Mouse (Mus musculus) hindbrain, embryonic 13.5 days (tissue): Measurements from ENCODE around the gene Gm10719. TPM values are rescaled to one million over a fixed set of nuclear protein-coding genes. Genes with fewer than 3 reads are reported as not detected.
"Not testable (repeated sequence)": the region's sequence is repeated elsewhere in the genome, so short reads cannot be mapped to it uniquely, and the experiment has no call there.

ENCODE experiments used
- ATAC-seq: fragments of 200-750 bp; cut with Nextera tagmentation; 2 replicates; pipeline ENCODE4 v1.8.0; 2017; ENCODE audit warnings: moderate TSS enrichment; ENCODE audit not compliant: low FRiP score
- H3K27ac ChIP-seq: fragments of 300-500 bp; sonication (generic); 2 replicates; pipeline ENCODE4 v1.5.1; 2015; ENCODE audit warnings: inconsistent platforms, mild to moderate bottlenecking, moderate library complexity
- H3K27me3 ChIP-seq: fragments of 300-500 bp; sonication (generic); 2 replicates; pipeline ENCODE4 v1.6.1; 2015; ENCODE audit warnings: mild to moderate bottlenecking, inconsistent platforms
- H3K36me3 ChIP-seq: fragments of 300-500 bp; sonication (generic); 2 replicates; pipeline ENCODE4 v1.6.1; 2015; ENCODE audit warnings: mild to moderate bottlenecking, inconsistent platforms
- H3K4me1 ChIP-seq: fragments of 300-500 bp; sonication (generic); replicated peaks from 2 replicates; pipeline ENCODE4 v1.6.1; 2015; ENCODE audit warnings: inconsistent platforms
- H3K4me2 ChIP-seq: fragments of 300-500 bp; sonication (generic); 2 replicates; pipeline ENCODE4 v1.6.1; 2015; ENCODE audit warnings: inconsistent platforms, mild to moderate bottlenecking, moderate library complexity
- H3K4me3 ChIP-seq: fragments of 300-500 bp; sonication (generic); 2 replicates; pipeline ENCODE4 v1.5.1; 2015; ENCODE audit warnings: mild to moderate bottlenecking, inconsistent platforms
- H3K9ac ChIP-seq: fragments of 300-500 bp; sonication (generic); 2 replicates; pipeline ENCODE4 v1.6.1; 2015; ENCODE audit warnings: mild to moderate bottlenecking, inconsistent platforms
- H3K9me3 ChIP-seq: fragments of 300-500 bp; sonication (generic); 2 replicates; pipeline ENCODE4 v1.6.1; 2016; ENCODE audit warnings: inconsistent platforms
- WGBS: fragments of 180-500 bp; shearing (Covaris S2); methylation state at CpG from one replicate; pipeline ENCODE4 v1.1.7; 2015; 5-methylcytosine and 5-hydroxymethylcytosine counted together
- polyA plus RNA-seq: library from polyadenylated mRNA; unstranded; fragments of >200 nt; fragmentation: Nextera tagmentation; extraction: Ambion mirVana; gene quantifications from 2 replicates; pipeline ENCODE4 v1.2.1, GENCODE M21; 2015

Gm10719 gene
- polyA plus RNA-seq: 0.75 and 0.81 TPM in 2 replicates

GRCm38 (mm10) chr9:3017108-3017507 is at the start of gene Gm10719:
Gm10719 (plus strand) TSS chr9:3017408.
- H3K9ac ChIP-seq, H3K27me3 ChIP-seq, H3K4me1 ChIP-seq, H3K4me2 ChIP-seq, H3K36me3 ChIP-seq, ATAC-seq, H3K27ac ChIP-seq, H3K4me3 ChIP-seq, H3K9me3 ChIP-seq: not testable (repeated sequence)
- WGBS: 63% methylated on average over 2 of the region's 9 CpGs

GRCm38 (mm10) chr9:3000445-3000972 is 16.7 kb upstream of the Gm10719 start, which contains the start of gene Gm10722:
Gm10722 (plus strand) TSS chr9:3000922.
- not testable (repeated sequence) for H3K4me2 ChIP-seq, H3K4me3 ChIP-seq, H3K27ac ChIP-seq, H3K27me3 ChIP-seq, ATAC-seq, H3K4me1 ChIP-seq, H3K9ac ChIP-seq, H3K36me3 ChIP-seq, H3K9me3 ChIP-seq
- WGBS: 72% methylated on average over 12 of the region's 12 CpGs

- H3K4me2 ChIP-seq, ATAC-seq, H3K27me3 ChIP-seq, H3K4me1 ChIP-seq, H3K9ac ChIP-seq, H3K36me3 ChIP-seq, H3K27ac ChIP-seq, H3K9me3 ChIP-seq, H3K4me3 ChIP-seq: not testable (repeated sequence)
- 66% methylated on average over 8 of the region's 8 CpGs for WGBS
These were observed 16.2 kb upstream of the Gm10719 start for GRCm38 (mm10) chr9:3001006-3001405.

- H3K4me2 ChIP-seq: not testable (repeated sequence)
These were observed 15.1 kb upstream of the Gm10719 start for GRCm38 (mm10) chr9:3001948-3002659.

GRCm38 (mm10) chr9:3002794-3003396 is 14.3 kb upstream of the Gm10719 start, which contains the start of gene Gm11168:
Gm11168 (plus strand) TSS chr9:3003346.
- 75% methylated on average over 6 of the region's 14 CpGs for WGBS
- H3K4me2 ChIP-seq: not testable (repeated sequence)

More at GRCm38 (mm10) chr9:3001948-3002659, 15.1 kb upstream of the Gm10719 start:
- H3K4me3 ChIP-seq, H3K4me1 ChIP-seq, H3K9me3 ChIP-seq, H3K27me3 ChIP-seq, H3K27ac ChIP-seq, H3K36me3 ChIP-seq, H3K9ac ChIP-seq: not testable (repeated sequence)
- peak; percentile 85 for ATAC-seq
- 71% methylated on average over 9 of the region's 11 CpGs for WGBS

GRCm38 (mm10) chr9:3006179-3006578 is 11.0 kb upstream of the Gm10719 start:
- 82% methylated on average over 1 of the region's 5 CpGs for WGBS
- not testable (repeated sequence) for H3K36me3 ChIP-seq
- peaks cover 12% of the 10 kb centered on the region for H3K9me3 ChIP-seq

More at GRCm38 (mm10) chr9:3002794-3003396, 14.3 kb upstream of the Gm10719 start, which contains the start of gene Gm11168:
- H3K27me3 ChIP-seq, H3K36me3 ChIP-seq, H3K4me3 ChIP-seq, H3K27ac ChIP-seq, H3K4me1 ChIP-seq, ATAC-seq, H3K9ac ChIP-seq: not testable (repeated sequence)
- peaks cover 12% of the 10 kb centered on the region for H3K9me3 ChIP-seq

GRCm38 (mm10) chr9:3006636-3007035 is 10.6 kb upstream of the Gm10719 start:
- H3K27ac ChIP-seq: not testable (repeated sequence)

More at GRCm38 (mm10) chr9:3006179-3006578, 11.0 kb upstream of the Gm10719 start:
- H3K9ac ChIP-seq, ATAC-seq, H3K27ac ChIP-seq, H3K4me1 ChIP-seq, H3K4me2 ChIP-seq, H3K27me3 ChIP-seq, H3K4me3 ChIP-seq: not testable (repeated sequence)

GRCm38 (mm10) chr9:3007272-3007671 is 9.9 kb upstream of the Gm10719 start:
- H3K27me3 ChIP-seq: not testable (repeated sequence)
- 78% methylated on average over 8 of the region's 9 CpGs for WGBS

More at GRCm38 (mm10) chr9:3006636-3007035, 10.6 kb upstream of the Gm10719 start:
- not testable (repeated sequence) for H3K4me1 ChIP-seq, H3K27me3 ChIP-seq, H3K4me2 ChIP-seq, H3K4me3 ChIP-seq, H3K36me3 ChIP-seq, H3K9ac ChIP-seq
- ATAC-seq: peak; percentile 81
- H3K9me3 ChIP-seq: peaks cover 12% of the 10 kb centered on the region
- 74% methylated on average over 8 of the region's 8 CpGs for WGBS

GRCm38 (mm10) chr9:3009331-3009730 is 7.9 kb upstream of the Gm10719 start:
- H3K27me3 ChIP-seq, H3K4me1 ChIP-seq, H3K4me2 ChIP-seq, H3K27ac ChIP-seq, H3K4me3 ChIP-seq, H3K36me3 ChIP-seq, H3K9me3 ChIP-seq, H3K9ac ChIP-seq: not testable (repeated sequence)
- peak; percentile 62; the same call in 1 of the 2 replicates for ATAC-seq
- WGBS: no CpG with 5 or more reads among the region's 5 CpGs

More at GRCm38 (mm10) chr9:3007272-3007671, 9.9 kb upstream of the Gm10719 start:
- not testable (repeated sequence) for H3K36me3 ChIP-seq, H3K27ac ChIP-seq, H3K4me3 ChIP-seq, H3K9ac ChIP-seq, H3K4me2 ChIP-seq, H3K4me1 ChIP-seq, H3K9me3 ChIP-seq
- peak; percentile 19; the same call in 1 of the 2 replicates for ATAC-seq

- WGBS: 88% methylated on average over 3 of the region's 7 CpGs
- ATAC-seq, H3K36me3 ChIP-seq, H3K4me3 ChIP-seq, H3K4me1 ChIP-seq, H3K9ac ChIP-seq, H3K27ac ChIP-seq, H3K27me3 ChIP-seq, H3K4me2 ChIP-seq, H3K9me3 ChIP-seq: not testable (repeated sequence)
These were observed 5.1 kb upstream of the Gm10719 start for GRCm38 (mm10) chr9:3012054-3012621.

- not testable (repeated sequence) for H3K9ac ChIP-seq, H3K4me1 ChIP-seq, H3K36me3 ChIP-seq, H3K27me3 ChIP-seq, H3K9me3 ChIP-seq, H3K4me3 ChIP-seq, H3K4me2 ChIP-seq, H3K27ac ChIP-seq
- WGBS: no CpG with 5 or more reads among the region's 11 CpGs
- ATAC-seq: peak; percentile 71
These were observed 4.4 kb upstream of the Gm10719 start, which contains the start of gene Gm10721 for GRCm38 (mm10) chr9:3012733-3013279. Gm10721 (plus strand) TSS chr9:3013140.

- H3K27me3 ChIP-seq, H3K4me1 ChIP-seq, H3K27ac ChIP-seq, H3K4me3 ChIP-seq, H3K36me3 ChIP-seq, H3K4me2 ChIP-seq, H3K9ac ChIP-seq, H3K9me3 ChIP-seq, ATAC-seq: not testable (repeated sequence)
- 64% methylated on average over 5 of the region's 9 CpGs for WGBS
These were observed 1.9 kb upstream of the Gm10719 start, which contains the start of gene Gm10720 for GRCm38 (mm10) chr9:3015354-3015753. Gm10720 (plus strand) TSS chr9:3015654.
